Mouse (Mus musculus) cerebellum, adult 9-11 months (tissue): Measurements from ENCODE around the gene Itgb5.

ENCODE experiments used
- DNase-seq: peaks from one replicate; pipeline ENCODE4 v3.0.0; 2022

Itgb5 gene

GRCm38 (mm10) chr16:33942341-33942740, 112.9 kb downstream of the Itgb5 start:
- peak; percentile 66 for DNase-seq

- no peak for DNase-seq
Measured at GRCm38 (mm10) chr16:33943388-33943787, 113.9 kb downstream of the Itgb5 start.

- DNase-seq = peak; percentile 60
Measured at GRCm38 (mm10) chr16:33944126-33944525, 114.7 kb downstream of the Itgb5 start.

GRCm38 (mm10) chr16:33944772-33945171, 115.3 kb downstream of the Itgb5 start:
- peak; percentile 16 for DNase-seq

GRCm38 (mm10) chr16:33946021-33946420, 116.6 kb downstream of the Itgb5 start:
- DNase-seq = peak; percentile 20

GRCm38 (mm10) chr16:33947664-33948571, 118.5 kb downstream of the Itgb5 start:
- DNase-seq = peak; percentile 58

GRCm38 (mm10) chr16:33950386-33950785, 120.9 kb downstream of the Itgb5 start:
- peak; percentile 21 for DNase-seq

GRCm38 (mm10) chr16:33950830-33951229, 121.4 kb downstream of the Itgb5 start:
- peak; percentile 85 for DNase-seq

- DNase-seq = no peak
Measured at GRCm38 (mm10) chr16:33953008-33953407, 123.5 kb downstream of the Itgb5 start.

GRCm38 (mm10) chr16:33954793-33955192, 125.3 kb downstream of the Itgb5 start:
- no peak for DNase-seq

GRCm38 (mm10) chr16:33963509-33963908, 134.0 kb downstream of the Itgb5 start:
- no peak for DNase-seq

GRCm38 (mm10) chr16:33965878-33966537, 136.5 kb downstream of the Itgb5 start:
- DNase-seq = peak; percentile 18

- peak; percentile 81 for DNase-seq
Measured at GRCm38 (mm10) chr16:33966538-33967282, 137.2 kb downstream of the Itgb5 start, which contains the start of gene Umps. TSS of gene Umps (minus strand) at chr16:33967038.

GRCm38 (mm10) chr16:33967283-33967640, 137.8 kb downstream of the Itgb5 start:
- no peak for DNase-seq

GRCm38 (mm10) chr16:33979855-33980254, 150.4 kb downstream of the Itgb5 start:
- DNase-seq = no peak

- no peak for DNase-seq
Measured at GRCm38 (mm10) chr16:33983712-33984111, 154.2 kb downstream of the Itgb5 start.

GRCm38 (mm10) chr16:33985372-33985771, 155.9 kb downstream of the Itgb5 start:
- no peak for DNase-seq

- no peak for DNase-seq
Measured at GRCm38 (mm10) chr16:33986993-33987392, 157.5 kb downstream of the Itgb5 start.

GRCm38 (mm10) chr16:33988358-33989012, 159.0 kb downstream of the Itgb5 start:
- DNase-seq = peak; percentile 28

- DNase-seq = no peak
Measured at GRCm38 (mm10) chr16:33989106-33989505, 159.6 kb downstream of the Itgb5 start.

GRCm38 (mm10) chr16:33990712-33991111, 161.2 kb downstream of the Itgb5 start:
- DNase-seq = no peak

GRCm38 (mm10) chr16:33994321-33994720, 164.9 kb downstream of the Itgb5 start:
- no peak for DNase-seq

- peak; percentile 28 for DNase-seq
Measured at GRCm38 (mm10) chr16:33995496-33995895, 166.0 kb downstream of the Itgb5 start.
